Mouse (Mus musculus) forebrain, embryonic 15.5 days (tissue): ENCODE results near the gene P4hb. TPM values are rescaled to one million over a fixed set of nuclear protein-coding genes. Genes with fewer than 3 reads are reported as not detected.
A peak's percentile ranks its signal among the peaks of the same experiment; 100 is the strongest.
"Not testable (repeated sequence)": the region's sequence is repeated elsewhere in the genome, so short reads cannot be mapped to it uniquely, and the experiment has no call there.

Experiments
- ATAC-seq: fragments of 200-750 bp; cut with Nextera tagmentation; replicated peaks from 2 replicates; pipeline ENCODE4 v1.8.0; 2017; ENCODE audit warnings: mild to moderate bottlenecking, moderate TSS enrichment, moderate library complexity
- H3K27ac ChIP-seq: fragments of 300-500 bp; sonication (generic); replicated peaks from 2 replicates; pipeline ENCODE4 v1.5.1; 2015; ENCODE audit warnings: mild to moderate bottlenecking, inconsistent platforms
- H3K27me3 ChIP-seq: fragments of 300-500 bp; sonication (generic); 2 replicates; pipeline ENCODE4 v1.6.1; 2015; ENCODE audit warnings: inconsistent platforms
- H3K36me3 ChIP-seq: fragments of 300-500 bp; sonication (generic); 2 replicates; pipeline ENCODE4 v1.6.1; 2015; ENCODE audit warnings: mild to moderate bottlenecking, inconsistent platforms
- H3K4me1 ChIP-seq: fragments of 300-500 bp; sonication (generic); 2 replicates; pipeline ENCODE4 v1.6.1; 2015; ENCODE audit warnings: inconsistent platforms
- H3K4me2 ChIP-seq: fragments of 300-500 bp; sonication (generic); replicated peaks from 2 replicates; pipeline ENCODE4 v1.6.1; 2015; ENCODE audit warnings: mild to moderate bottlenecking, inconsistent platforms
- H3K4me3 ChIP-seq: fragments of 300-500 bp; sonication (generic); 2 replicates; pipeline ENCODE4 v1.5.1; 2015; ENCODE audit warnings: mild to moderate bottlenecking, inconsistent platforms
- H3K9ac ChIP-seq: fragments of 300-500 bp; sonication (generic); replicated peaks from 2 replicates; pipeline ENCODE4 v1.6.1; 2015; ENCODE audit warnings: mild to moderate bottlenecking, inconsistent platforms
- H3K9me3 ChIP-seq: fragments of 300-500 bp; sonication (generic); 2 replicates; pipeline ENCODE4 v1.6.1; 2016; ENCODE audit warnings: inconsistent platforms
- WGBS: fragments of 180-500 bp; shearing (Covaris S2); methylation state at CpG from one replicate; pipeline ENCODE4 v1.1.7; 2015; ENCODE audit warnings: mixed read lengths; 5-methylcytosine and 5-hydroxymethylcytosine counted together
- polyA plus RNA-seq: library from polyadenylated mRNA; unstranded; fragments of >200 nt; fragmentation: Nextera tagmentation; extraction: Ambion mirVana; gene quantifications from 2 replicates; pipeline ENCODE4 v1.2.1, GENCODE M21; 2015

The P4hb gene
- polyA plus RNA-seq, 1 experiment from 2014 or later: 239 TPM

DNA sequence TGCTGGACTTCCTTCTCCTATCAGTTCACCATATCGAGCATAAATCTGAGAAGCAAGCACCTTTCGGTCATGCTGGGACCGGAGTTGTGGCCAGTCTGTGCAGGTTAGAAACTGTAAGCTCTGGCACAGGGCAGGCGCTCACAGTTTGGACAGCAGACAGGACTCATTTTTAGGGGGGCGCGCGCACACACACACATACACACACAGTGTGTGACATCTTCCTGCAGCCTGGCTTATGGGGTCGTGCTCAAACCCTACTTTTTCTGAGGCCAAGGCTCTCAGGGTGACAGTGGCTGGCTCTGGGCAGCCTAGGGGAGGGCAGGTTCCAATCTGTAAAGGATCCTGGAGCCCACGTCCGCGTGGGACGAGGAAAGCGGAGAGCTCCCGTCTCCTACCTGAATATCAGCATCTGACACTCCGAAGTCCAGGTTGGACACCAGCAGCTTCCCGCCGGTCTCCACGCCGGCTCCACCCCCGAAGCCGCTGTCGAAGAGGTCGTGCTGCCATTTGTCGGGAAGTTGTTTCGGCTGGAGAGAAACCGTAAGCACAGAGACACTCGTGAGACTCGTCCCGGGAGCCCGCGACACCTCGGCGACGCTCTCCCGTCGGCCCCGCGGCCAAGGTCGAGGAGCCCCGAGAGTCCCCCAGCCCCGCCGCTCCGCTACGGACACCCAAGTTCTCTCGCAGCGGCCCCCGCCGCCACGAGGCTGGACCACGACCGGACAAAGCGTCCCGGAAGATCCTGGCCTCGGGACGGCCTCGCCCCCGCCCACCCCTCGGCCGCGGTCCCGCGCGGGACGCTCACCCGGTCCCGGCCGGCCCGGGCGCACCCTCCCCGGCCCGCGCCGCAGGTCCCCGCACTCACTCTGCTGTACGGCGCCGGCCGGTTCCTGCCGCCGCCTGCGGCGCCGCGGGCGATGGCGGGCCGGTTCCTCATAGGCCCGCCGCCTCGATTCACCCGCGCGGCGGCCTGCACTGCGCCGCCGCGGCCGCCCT, 24.5 kb upstream of the P4hb start:
- H3K27ac ChIP-seq: peak overlapping the region; percentile 90
- WGBS: 3% methylated on average over 93 of the region's 99 CpGs
- H3K4me3 ChIP-seq: peak overlapping the region; percentile 99
- H3K4me2 ChIP-seq: peak overlapping the region; percentile 87
- H3K36me3 ChIP-seq: peaks cover 45% of the 10 kb centered on the region
- peak; percentile 67 for ATAC-seq
- no peaks in the 10 kb centered on the region for H3K9me3 ChIP-seq
- peak overlapping the region; percentile 98 for H3K9ac ChIP-seq
- peaks cover 31% of the 10 kb centered on the region for H3K4me1 ChIP-seq
- H3K27me3 ChIP-seq: no peaks in the 10 kb centered on the region

GRCm38 (mm10) chr11:120588531-120588930, 15.5 kb upstream of the P4hb start:
- peaks cover 90% of the 10 kb centered on the region for H3K36me3 ChIP-seq
- no peaks in the 10 kb centered on the region for H3K27me3 ChIP-seq
- no peak overlapping the region for H3K27ac ChIP-seq
- 97% methylated on average over 6 of the region's 6 CpGs for WGBS
- ATAC-seq: no peak
- H3K4me3 ChIP-seq: no peak overlapping the region
- H3K4me2 ChIP-seq: no peak overlapping the region
- H3K9me3 ChIP-seq: no peaks in the 10 kb centered on the region
- no peak overlapping the region for H3K9ac ChIP-seq
- H3K4me1 ChIP-seq: no peaks in the 10 kb centered on the region

DNA sequence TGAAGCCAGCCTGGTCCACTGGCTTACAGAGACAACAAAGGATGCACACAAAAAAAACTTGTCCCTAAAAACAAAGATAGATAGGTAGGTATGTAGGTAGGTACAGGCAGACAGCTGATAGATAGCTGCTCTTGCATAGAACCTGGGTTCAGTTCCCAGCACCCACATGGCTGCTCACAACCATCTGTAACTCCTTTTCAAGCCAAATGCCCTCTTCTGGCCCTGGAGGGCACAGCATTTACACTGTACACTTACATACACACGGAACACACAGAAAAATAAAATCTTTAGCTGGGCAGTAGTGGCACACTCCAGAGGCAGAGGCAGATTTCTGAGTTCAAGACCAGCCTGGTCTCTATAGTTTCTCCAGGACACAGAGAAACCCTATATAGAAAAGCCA, 10.9 kb upstream of the P4hb start:
- WGBS: 97% methylated on average over 1 of the region's 1 CpGs
- Histone ChIP-seq H3K9me3 (no peaks in the 10 kb centered on the region), H3K4me1 (peaks cover 28% of the 10 kb centered on the region), H3K27me3 (no peaks in the 10 kb centered on the region), H3K27ac (no peak overlapping the region), H3K9ac (no peak overlapping the region), H3K4me3 (no peak overlapping the region), H3K36me3 (peaks cover 54% of the 10 kb centered on the region), H3K4me2 (no peak overlapping the region)
- no peak for ATAC-seq

- peaks cover 30% of the 10 kb centered on the region for H3K4me1 ChIP-seq
- WGBS: 92% methylated on average over 2 of the region's 2 CpGs
- peaks cover 55% of the 10 kb centered on the region for H3K36me3 ChIP-seq
- not testable (repeated sequence) for H3K27me3 ChIP-seq, ATAC-seq, H3K4me3 ChIP-seq, H3K9me3 ChIP-seq, H3K27ac ChIP-seq, H3K9ac ChIP-seq, H3K4me2 ChIP-seq
Measured at GRCm38 (mm10) chr11:120582982-120583293, 9.9 kb upstream of the P4hb start.

DNA sequence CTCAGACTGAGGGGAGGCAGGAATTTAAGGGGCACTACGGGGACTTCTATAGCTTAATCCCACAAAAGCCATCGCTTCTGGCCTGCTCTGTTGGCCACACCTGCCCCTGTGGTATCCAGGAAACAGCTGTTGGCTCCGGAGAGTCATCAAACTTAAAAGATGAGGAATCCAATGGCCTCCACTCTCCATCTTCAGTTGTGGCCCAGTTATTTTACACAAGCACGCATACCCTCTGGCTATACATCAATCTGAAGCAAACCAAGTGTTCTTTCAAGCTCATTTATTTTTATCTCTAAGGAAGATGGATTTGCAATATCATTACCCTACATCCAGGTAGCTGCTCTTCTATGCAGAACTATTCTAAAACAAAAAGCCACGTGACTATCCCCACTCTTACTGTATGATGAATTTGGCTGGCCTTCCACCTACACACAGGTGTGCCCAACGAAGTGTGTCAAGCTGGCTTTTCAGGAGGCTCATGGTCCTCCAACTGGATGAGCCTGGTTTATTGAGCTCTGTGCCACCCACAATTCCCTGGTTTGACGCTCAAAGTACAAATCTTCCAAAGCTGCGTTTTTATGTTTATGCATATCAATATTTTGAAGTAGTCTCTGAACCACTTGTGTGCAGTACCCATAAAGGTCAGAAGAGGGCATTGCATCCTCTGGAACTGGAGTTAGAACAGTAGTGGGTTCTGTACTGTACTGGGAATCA, 9.4 kb upstream of the P4hb start:
- Histone ChIP-seq H3K9me3 (no peaks in the 10 kb centered on the region), H3K4me3 (peak overlapping the region; percentile 86), H3K36me3 (peaks cover 55% of the 10 kb centered on the region), H3K4me1 (peaks cover 30% of the 10 kb centered on the region), H3K27me3 (no peaks in the 10 kb centered on the region), H3K9ac (peak overlapping the region; percentile 84), H3K27ac (peak overlapping the region; percentile 96), H3K4me2 (peak overlapping the region; percentile 88)
- 74% methylated on average over 8 of the region's 8 CpGs for WGBS
- no peak; the same call in 1 of the 2 replicates for ATAC-seq

DNA sequence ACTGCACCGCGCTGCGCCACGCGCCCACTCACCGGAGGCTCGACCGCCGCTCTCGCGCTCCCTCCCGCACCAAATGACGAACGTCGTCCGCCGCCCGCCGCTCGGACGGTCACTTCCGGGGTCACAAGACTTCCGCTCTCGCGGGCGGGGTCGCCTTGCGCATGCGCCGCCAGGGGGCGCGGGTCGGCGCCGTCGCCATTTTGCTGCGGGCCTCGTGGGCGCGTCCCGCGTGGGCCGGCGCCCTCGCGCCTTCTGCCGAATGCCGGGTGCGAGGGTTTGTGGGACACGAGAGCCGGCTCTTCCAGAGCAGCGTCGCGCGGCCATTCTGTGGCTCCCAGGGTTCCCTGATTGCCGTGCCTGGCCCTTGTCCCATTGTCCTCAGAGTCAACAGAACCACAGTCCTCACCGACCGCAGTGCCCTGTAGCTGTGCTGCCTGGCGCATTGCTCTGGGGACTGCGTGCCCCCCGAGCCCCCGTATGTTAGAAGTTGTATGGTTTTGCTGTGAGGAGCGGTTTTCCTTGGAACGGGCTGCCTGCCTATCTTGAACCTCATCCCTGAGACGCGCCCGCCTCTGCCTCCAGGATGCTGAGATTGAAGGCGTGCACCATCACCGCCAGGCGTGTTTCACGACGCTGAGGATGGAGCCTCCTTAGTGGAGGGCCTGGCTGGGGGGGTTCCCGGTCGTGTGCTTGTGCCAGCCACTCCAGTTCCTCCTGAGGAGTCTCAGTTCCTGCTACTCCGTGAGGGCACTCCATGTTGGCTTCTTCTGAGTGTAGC, 8.6 kb upstream of the P4hb start, which contains the start of gene Arhgdia:
Gene Arhgdia (minus strand): TSS at position 135 of the 778 bp plus-strand sequence.
- H3K9ac ChIP-seq: peak within 1 kb of the TSS; percentile 84
- peaks cover 51% of the 10 kb centered on the region for H3K36me3 ChIP-seq
- no peaks in the 10 kb centered on the region for H3K27me3 ChIP-seq
- peak within 1 kb of the TSS; percentile 96 for H3K27ac ChIP-seq
- peak within 1 kb of the TSS; percentile 88 for H3K4me2 ChIP-seq
- H3K4me3 ChIP-seq: peak within 1 kb of the TSS; percentile 86
- peak; percentile 68 for ATAC-seq
- H3K9me3 ChIP-seq: no peaks in the 10 kb centered on the region
- 5% methylated on average over 64 of the region's 75 CpGs for WGBS
- H3K4me1 ChIP-seq: peaks cover 30% of the 10 kb centered on the region

GRCm38 (mm10) chr11:120580871-120581331, 7.8 kb upstream of the P4hb start:
- peak overlapping the region; percentile 88 for H3K4me2 ChIP-seq
- H3K9me3 ChIP-seq: no peaks in the 10 kb centered on the region
- peak; percentile 41; the same call in 1 of the 2 replicates for ATAC-seq
- H3K27me3 ChIP-seq: no peaks in the 10 kb centered on the region
- WGBS: under 1% methylated on average over 35 of the region's 44 CpGs
- peak overlapping the region; percentile 84 for H3K9ac ChIP-seq
- H3K4me3 ChIP-seq: peak overlapping the region; percentile 86
- peaks cover 30% of the 10 kb centered on the region for H3K4me1 ChIP-seq
- H3K36me3 ChIP-seq: peaks cover 43% of the 10 kb centered on the region
- H3K27ac ChIP-seq: peak overlapping the region; percentile 96

GRCm38 (mm10) chr11:120580190-120580589, 7.1 kb upstream of the P4hb start:
- no peak for ATAC-seq
- WGBS: 66% methylated on average over 7 of the region's 7 CpGs
- H3K4me2 ChIP-seq: peak overlapping the region; percentile 88
- peak overlapping the region; percentile 86 for H3K4me3 ChIP-seq
- peak overlapping the region; percentile 96 for H3K27ac ChIP-seq
- no peaks in the 10 kb centered on the region for H3K9me3 ChIP-seq
- peaks cover 36% of the 10 kb centered on the region for H3K36me3 ChIP-seq
- H3K27me3 ChIP-seq: no peaks in the 10 kb centered on the region
- peak overlapping the region; percentile 84 for H3K9ac ChIP-seq
- peaks cover 30% of the 10 kb centered on the region for H3K4me1 ChIP-seq

DNA sequence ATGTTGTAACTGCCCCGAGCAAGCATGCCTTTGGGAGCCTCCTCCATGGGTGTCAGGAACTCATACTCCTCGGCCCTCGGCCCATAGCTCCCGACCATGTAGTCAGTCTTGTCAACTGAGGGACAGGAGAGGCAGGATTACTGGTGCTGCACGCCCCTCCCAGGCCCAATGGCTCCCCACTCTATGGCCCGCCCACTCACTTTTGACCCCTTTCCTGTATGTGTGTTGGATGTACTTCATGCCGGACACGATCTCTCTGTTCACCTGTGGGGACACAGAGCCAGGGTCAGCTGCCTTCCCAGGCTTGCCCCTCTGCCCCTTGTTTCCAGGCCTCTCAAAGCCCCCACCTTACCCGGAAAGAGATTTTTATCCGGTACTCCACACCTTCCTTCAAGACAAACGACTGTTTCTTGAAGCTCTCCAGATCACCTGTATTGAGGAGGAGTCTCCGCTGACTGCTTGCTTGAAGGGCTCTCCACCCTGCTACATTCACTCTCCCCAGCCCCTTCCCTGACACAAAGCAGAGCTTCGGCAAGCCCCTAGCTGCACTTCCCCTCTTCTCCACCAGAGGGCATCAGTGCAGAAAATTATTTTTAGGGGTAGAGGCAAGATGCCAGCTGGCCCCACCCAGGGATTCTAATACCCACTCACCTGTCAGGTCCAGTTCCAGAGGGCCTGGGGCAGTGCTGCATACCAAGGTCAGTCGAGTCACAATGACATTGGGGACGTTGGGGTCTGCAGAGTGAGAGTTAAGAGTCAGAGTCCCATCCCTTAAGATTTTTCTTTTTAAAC, 6.5 kb upstream of the P4hb start:
- Histone ChIP-seq H3K27ac (peak overlapping the region; percentile 96), H3K4me1 (peaks cover 33% of the 10 kb centered on the region), H3K4me2 (peak overlapping the region; percentile 88), H3K27me3 (no peaks in the 10 kb centered on the region), H3K4me3 (peak overlapping the region; percentile 86), H3K9me3 (no peaks in the 10 kb centered on the region), H3K36me3 (peaks cover 32% of the 10 kb centered on the region), H3K9ac (peak overlapping the region; percentile 84; the same call in 1 of the 2 replicates)
- ATAC-seq: no peak
- 64% methylated on average over 15 of the region's 15 CpGs for WGBS

- no peak overlapping the region for H3K27ac ChIP-seq
- WGBS: 86% methylated on average over 11 of the region's 11 CpGs
- no peak overlapping the region for H3K4me2 ChIP-seq
- H3K9ac ChIP-seq: no peak overlapping the region
- H3K27me3 ChIP-seq: no peaks in the 10 kb centered on the region
- peaks cover 26% of the 10 kb centered on the region for H3K36me3 ChIP-seq
- no peak overlapping the region for H3K4me3 ChIP-seq
- no peak for ATAC-seq
- H3K4me1 ChIP-seq: peaks cover 41% of the 10 kb centered on the region
- no peaks in the 10 kb centered on the region for H3K9me3 ChIP-seq
Measured at GRCm38 (mm10) chr11:120578694-120579243, 5.7 kb upstream of the P4hb start.
